Mouse (Mus musculus): ENCODE data around the gene Bhlhe23. TPM values are rescaled to one million over a fixed set of nuclear protein-coding genes. Genes with fewer than 3 reads are reported as not detected.

Gene Bhlhe23
- polyA plus RNA-seq, 1 experiment = not detected

- no peaks in the 10 kb centered on the region for H3K9me3 ChIP-seq (ENCODE audit: control insufficient read depth, low read length)
- no peaks in the 10 kb centered on the region for H3K4me1 ChIP-seq (ENCODE audit: control insufficient read depth)
- no peak overlapping the region for H3K4me3 ChIP-seq (replicated peaks)
- no peaks in the 10 kb centered on the region for H3K36me3 ChIP-seq (ENCODE audit: control insufficient read depth)
- TF ChIP-seq TAL1 (IDR thresholded peaks at IDR 0.05; ENCODE audit: low read length) (no peak), GATA1 (IDR thresholded peaks at IDR 0.05; ENCODE audit: low read length) (no peak)
- H3K27me3 ChIP-seq (ENCODE audit: control insufficient read depth) = no peaks in the 10 kb centered on the region
These were observed 32.8 kb upstream of the Bhlhe23 start for GRCm38 (mm10) chr2:180809510-180809909.

GRCm38 (mm10) chr2:180805966-180806365 is 29.3 kb upstream of the Bhlhe23 start:
- Histone ChIP-seq H3K36me3 (ENCODE audit: control insufficient read depth) (no peaks in the 10 kb centered on the region), H3K27me3 (ENCODE audit: control insufficient read depth) (no peaks in the 10 kb centered on the region), H3K9me3 (ENCODE audit: control insufficient read depth, low read length) (no peaks in the 10 kb centered on the region), H3K4me3 (replicated peaks) (no peak overlapping the region), H3K4me1 (ENCODE audit: control insufficient read depth) (no peaks in the 10 kb centered on the region)
- no peak for TF ChIP-seq TAL1 (IDR thresholded peaks at IDR 0.05; ENCODE audit: low read length)

- Histone ChIP-seq H3K27me3 (ENCODE audit: control insufficient read depth) (peaks cover 2% of the 10 kb centered on the region; the same call in 1 of the 2 replicates), H3K9me3 (ENCODE audit: control insufficient read depth, low read length) (no peaks in the 10 kb centered on the region), H3K36me3 (ENCODE audit: control insufficient read depth) (no peaks in the 10 kb centered on the region), H3K4me3 (replicated peaks) (no peak overlapping the region), H3K4me1 (ENCODE audit: control insufficient read depth) (no peaks in the 10 kb centered on the region)
- TF ChIP-seq GATA1 (IDR thresholded peaks at IDR 0.05; ENCODE audit: low read length) (no peak), TAL1 (IDR thresholded peaks at IDR 0.05; ENCODE audit: low read length) (no peak)
These were observed 19.3 kb upstream of the Bhlhe23 start for GRCm38 (mm10) chr2:180796008-180796407.

GRCm38 (mm10) chr2:180795597-180795996 is 18.9 kb upstream of the Bhlhe23 start:
- Histone ChIP-seq H3K27me3 (ENCODE audit: control insufficient read depth) (peaks cover 2% of the 10 kb centered on the region; the same call in 1 of the 2 replicates), H3K9me3 (ENCODE audit: control insufficient read depth, low read length) (no peaks in the 10 kb centered on the region), H3K4me1 (ENCODE audit: control insufficient read depth) (no peaks in the 10 kb centered on the region), H3K36me3 (ENCODE audit: control insufficient read depth) (no peaks in the 10 kb centered on the region), H3K4me3 (replicated peaks) (no peak overlapping the region)
- TF ChIP-seq TAL1 (IDR thresholded peaks at IDR 0.05; ENCODE audit: low read length) (no peak), GATA1 (IDR thresholded peaks at IDR 0.05; ENCODE audit: low read length) (no peak)

- TF ChIP-seq GATA1 (IDR thresholded peaks at IDR 0.05; ENCODE audit: low read length) (no peak), TAL1 (IDR thresholded peaks at IDR 0.05; ENCODE audit: low read length) (no peak)
- no peak overlapping the region for H3K4me3 ChIP-seq (replicated peaks)
- H3K4me1 ChIP-seq (ENCODE audit: control insufficient read depth) = no peaks in the 10 kb centered on the region
- H3K27me3 ChIP-seq (ENCODE audit: control insufficient read depth) = peaks cover 10% of the 10 kb centered on the region
- no peaks in the 10 kb centered on the region for H3K36me3 ChIP-seq (ENCODE audit: control insufficient read depth)
- H3K9me3 ChIP-seq (ENCODE audit: control insufficient read depth, low read length) = no peaks in the 10 kb centered on the region
These were observed 17.7 kb upstream of the Bhlhe23 start for GRCm38 (mm10) chr2:180794422-180794821.

- peaks cover 16% of the 10 kb centered on the region for H3K27me3 ChIP-seq (ENCODE audit: control insufficient read depth)
These were observed 15.0 kb upstream of the Bhlhe23 start for GRCm38 (mm10) chr2:180791674-180792073.

GRCm38 (mm10) chr2:180788843-180789242 is 12.1 kb upstream of the Bhlhe23 start:
- Histone ChIP-seq H3K27me3 (ENCODE audit: control insufficient read depth) (peaks cover 16% of the 10 kb centered on the region), H3K36me3 (ENCODE audit: control insufficient read depth) (no peaks in the 10 kb centered on the region), H3K9me3 (ENCODE audit: control insufficient read depth, low read length) (no peaks in the 10 kb centered on the region), H3K4me1 (ENCODE audit: control insufficient read depth) (no peaks in the 10 kb centered on the region), H3K4me3 (replicated peaks) (no peak overlapping the region)
- TF ChIP-seq GATA1 (IDR thresholded peaks at IDR 0.05; ENCODE audit: low read length) = no peak

More at GRCm38 (mm10) chr2:180791674-180792073, 15.0 kb upstream of the Bhlhe23 start:
- TF ChIP-seq GATA1 (IDR thresholded peaks at IDR 0.05; ENCODE audit: low read length) = no peak
- TF ChIP-seq TAL1 (IDR thresholded peaks at IDR 0.05; ENCODE audit: low read length) = no peak
- H3K9me3 ChIP-seq (ENCODE audit: control insufficient read depth, low read length) = no peaks in the 10 kb centered on the region
- H3K4me1 ChIP-seq (ENCODE audit: control insufficient read depth) = no peaks in the 10 kb centered on the region
- no peaks in the 10 kb centered on the region for H3K36me3 ChIP-seq (ENCODE audit: control insufficient read depth)
- H3K4me3 ChIP-seq (replicated peaks) = no peak overlapping the region

- TF ChIP-seq TAL1 (IDR thresholded peaks at IDR 0.05; ENCODE audit: low read length) = no peak
- no peak for TF ChIP-seq GATA1 (IDR thresholded peaks at IDR 0.05; ENCODE audit: low read length)
- H3K4me1 ChIP-seq (ENCODE audit: control insufficient read depth) = no peaks in the 10 kb centered on the region
- H3K4me3 ChIP-seq (replicated peaks) = no peak overlapping the region
- no peaks in the 10 kb centered on the region for H3K36me3 ChIP-seq (ENCODE audit: control insufficient read depth)
- H3K27me3 ChIP-seq (ENCODE audit: control insufficient read depth) = peaks cover 16% of the 10 kb centered on the region
- no peaks in the 10 kb centered on the region for H3K9me3 ChIP-seq (ENCODE audit: control insufficient read depth, low read length)
These were observed 11.7 kb upstream of the Bhlhe23 start for GRCm38 (mm10) chr2:180788386-180788785.

- no peaks in the 10 kb centered on the region for H3K36me3 ChIP-seq (ENCODE audit: control insufficient read depth)
- H3K9me3 ChIP-seq (ENCODE audit: control insufficient read depth, low read length) = no peaks in the 10 kb centered on the region
- TF ChIP-seq GATA1 (IDR thresholded peaks at IDR 0.05; ENCODE audit: low read length) = no peak
- peaks cover 16% of the 10 kb centered on the region for H3K27me3 ChIP-seq (ENCODE audit: control insufficient read depth)
- no peak overlapping the region for H3K4me3 ChIP-seq (replicated peaks)
- H3K4me1 ChIP-seq (ENCODE audit: control insufficient read depth) = no peaks in the 10 kb centered on the region
These were observed 11.0 kb upstream of the Bhlhe23 start for GRCm38 (mm10) chr2:180787566-180788232.

GRCm38 (mm10) chr2:180786732-180787131 is 10.0 kb upstream of the Bhlhe23 start:
- TF ChIP-seq GATA1 (IDR thresholded peaks at IDR 0.05; ENCODE audit: low read length) (no peak), TAL1 (IDR thresholded peaks at IDR 0.05; ENCODE audit: low read length) (no peak)
- Histone ChIP-seq H3K27me3 (ENCODE audit: control insufficient read depth) (peaks cover 16% of the 10 kb centered on the region), H3K9me3 (ENCODE audit: control insufficient read depth, low read length) (no peaks in the 10 kb centered on the region), H3K4me3 (replicated peaks) (no peak overlapping the region), H3K36me3 (ENCODE audit: control insufficient read depth) (no peaks in the 10 kb centered on the region), H3K4me1 (ENCODE audit: control insufficient read depth) (no peaks in the 10 kb centered on the region)

Measured in erythroblast, embryonic 14.5 days (primary cell).